Mouse (Mus musculus): ENCODE measurements around the gene Fam166a.

GRCm38 (mm10) chr2:25217666-25218065 lies 879 bp upstream of the Fam166a start:
- TF ChIP-seq CTCF (IDR thresholded peaks at IDR 0.05; ENCODE audit: low read depth, low read length) (no peak), POLR2A (IDR thresholded peaks at IDR 0.05; ENCODE audit: insufficient read depth, low read length) (no peak), EP300 (IDR thresholded peaks at IDR 0.05; ENCODE audit: insufficient read depth, low read depth, low read length) (no peak)
